Mouse (Mus musculus): ENCODE data around the gene Foxp2. TPM values are rescaled to one million over a fixed set of nuclear protein-coding genes. Genes with fewer than 3 reads are reported as not detected.

The Foxp2 gene
- polyA plus RNA-seq, 1 experiment from 2014 or later = 8.9 TPM

Small RNA genes lying within 50 kb of the gene (microRNA-seq; reads per million reads assigned to microRNA genes)
- not detected for gene Gm25470 (ENCODE audit: borderline number of aligned reads)

Other genes with a start within 250 kb of the Foxp2 start
- 0.35 and 0.56 TPM in 2 replicates for gene Ppp1r3a, start 146.1 kb upstream of the Foxp2 start, polyA plus RNA-seq (2015; fragmentation: Nextera tagmentation; extraction: Ambion mirVana)